Mouse (Mus musculus) stomach, postnatal 0 days (tissue): ENCODE results near the gene Prr23a2. TPM values are rescaled to one million over a fixed set of nuclear protein-coding genes. Genes with fewer than 3 reads are reported as not detected.

Experiments
- ATAC-seq: fragments of 200-750 bp; cut with Nextera tagmentation; 2 replicates; pipeline ENCODE4 v1.8.0; 2017; ENCODE audit not compliant: low FRiP score, low TSS enrichment
- DNase-seq: peaks from one replicate; pipeline ENCODE4 v3.0.0-alpha.2; 2016; ENCODE audit warnings: low spot score
- H3K27ac ChIP-seq: fragments of 300-500 bp; sonication (generic); replicated peaks from 2 replicates; pipeline ENCODE4 v1.5.1; 2014; ENCODE audit warnings: mild to moderate bottlenecking, control low read depth
- H3K27me3 ChIP-seq: fragments of 300-500 bp; sonication (generic); 2 replicates; pipeline ENCODE4 v1.6.1; 2014; ENCODE audit warnings: low read length; ENCODE audit not compliant: control insufficient read depth, insufficient read depth
- H3K36me3 ChIP-seq: fragments of 300-500 bp; sonication (generic); 2 replicates; pipeline ENCODE4 v1.6.1; 2014; ENCODE audit warnings: low read length, mixed read lengths; ENCODE audit not compliant: control insufficient read depth, insufficient read depth
- H3K4me1 ChIP-seq: fragments of 300-500 bp; sonication (generic); replicated peaks from 2 replicates; pipeline ENCODE4 v1.6.1; 2014; ENCODE audit warnings: antibody characterized with exemption; ENCODE audit not compliant: control insufficient read depth, insufficient read depth
- H3K4me2 ChIP-seq: fragments of 300-500 bp; sonication (generic); replicated peaks from 2 replicates; pipeline ENCODE4 v1.6.1; 2014; ENCODE audit warnings: low read depth, mild to moderate bottlenecking, control low read depth, moderate library complexity
- H3K4me3 ChIP-seq: fragments of 300-500 bp; sonication (generic); 2 replicates; pipeline ENCODE4 v1.5.1; 2014; ENCODE audit warnings: low read depth, low read length, control low read depth
- H3K9ac ChIP-seq: fragments of 300-500 bp; sonication (generic); 2 replicates; pipeline ENCODE4 v1.6.1; 2014; ENCODE audit warnings: mild to moderate bottlenecking, low read length, control low read depth, mixed read lengths
- H3K9me3 ChIP-seq: fragments of 300-500 bp; sonication (generic); 2 replicates; pipeline ENCODE4 v1.6.1; 2016; ENCODE audit warnings: low read length; ENCODE audit not compliant: control insufficient read depth
- CTCF ChIP-seq: IDR thresholded peaks from 2 replicates; pipeline ENCODE4 v1.5.1; 2016; ENCODE audit warnings: antibody characterized with exemption, low read depth, mild to moderate bottlenecking, moderate library complexity
- EP300 ChIP-seq: optimal IDR thresholded peaks from 2 replicates; pipeline ENCODE3; 2016; ENCODE audit warnings: antibody characterized with exemption
- WGBS: fragments of 180-500 bp; shearing (Covaris S2); extraction: QIAGEN DNeasy Blood & Tissue Kit; methylation state at CpG from one replicate; pipeline ENCODE4 v1.1.7; 2014; 5-methylcytosine and 5-hydroxymethylcytosine counted together
- polyA plus RNA-seq: library from polyadenylated mRNA; unstranded; fragments of >200 nt; fragmentation: Nextera tagmentation; extraction: Ambion mirVana; gene quantifications from 2 replicates; pipeline ENCODE4 v1.2.1, GENCODE M21; 2015

Prr23a2 gene
- polyA plus RNA-seq, 1 experiment from 2014 or later = not detected

GRCm38 (mm10) chr9:98842117-98842516 lies 14.2 kb upstream of the Prr23a2 start, which contains the start of gene Prr23a1:
Prr23a1 (plus strand) TSS chr9:98842503.
- 52% methylated on average over 21 of the region's 22 CpGs for WGBS
- DNase-seq = no peak
- H3K27ac ChIP-seq = no peak within 1 kb of the TSS

GRCm38 (mm10) chr9:98863463-98863862 lies 7.2 kb downstream of the Prr23a2 start:
- ATAC-seq (no peak), DNase-seq (no peak)
- H3K27ac ChIP-seq = no peak overlapping the region
- no peak overlapping the region for H3K9ac ChIP-seq
- H3K36me3 ChIP-seq = no peaks in the 10 kb centered on the region
- TF ChIP-seq CTCF (peak; percentile 49), EP300 (no peak)
- no peaks in the 10 kb centered on the region for H3K4me1 ChIP-seq
- no peak overlapping the region for H3K4me2 ChIP-seq
- H3K4me3 ChIP-seq = no peak overlapping the region
- H3K9me3 ChIP-seq = no peaks in the 10 kb centered on the region
- 63% methylated on average over 3 of the region's 3 CpGs for WGBS
- H3K27me3 ChIP-seq = no peaks in the 10 kb centered on the region

More at GRCm38 (mm10) chr9:98842117-98842516, 14.2 kb upstream of the Prr23a2 start, which contains the start of gene Prr23a1:
- no peaks in the 10 kb centered on the region for H3K9me3 ChIP-seq
- no peak within 1 kb of the TSS for H3K4me2 ChIP-seq
- H3K9ac ChIP-seq = no peak within 1 kb of the TSS
- TF ChIP-seq CTCF = no peak
- TF ChIP-seq EP300 = no peak
- no peak within 1 kb of the TSS for H3K4me3 ChIP-seq
- H3K4me1 ChIP-seq = no peaks in the 10 kb centered on the region
- no peaks in the 10 kb centered on the region for H3K27me3 ChIP-seq
- ATAC-seq = no peak
- H3K36me3 ChIP-seq = no peaks in the 10 kb centered on the region

GRCm38 (mm10) chr9:98864571-98864970 lies 8.3 kb downstream of the Prr23a2 start, which contains the start of gene Prr23a3:
Prr23a3 (plus strand) TSS chr9:98864767.
- no peak within 1 kb of the TSS for H3K4me3 ChIP-seq
- H3K9ac ChIP-seq = no peak within 1 kb of the TSS
- H3K27ac ChIP-seq = no peak within 1 kb of the TSS
- H3K36me3 ChIP-seq = no peaks in the 10 kb centered on the region
- ATAC-seq = no peak
- 53% methylated on average over 22 of the region's 22 CpGs for WGBS
- TF ChIP-seq CTCF (no peak), EP300 (no peak)
- no peak for DNase-seq
- H3K9me3 ChIP-seq = no peaks in the 10 kb centered on the region
- H3K4me1 ChIP-seq = no peaks in the 10 kb centered on the region
- H3K4me2 ChIP-seq = no peak within 1 kb of the TSS
- H3K27me3 ChIP-seq = no peaks in the 10 kb centered on the region

GRCm38 (mm10) chr9:98901486-98901885 lies 45.2 kb downstream of the Prr23a2 start:
- no peak overlapping the region for H3K27ac ChIP-seq
- DNase-seq (no peak), ATAC-seq (no peak)
- 72% methylated on average over 1 of the region's 1 CpGs for WGBS
- H3K4me1 ChIP-seq = no peaks in the 10 kb centered on the region
- H3K27me3 ChIP-seq = no peaks in the 10 kb centered on the region
- no peak for TF ChIP-seq EP300
- H3K36me3 ChIP-seq = no peaks in the 10 kb centered on the region
- no peak overlapping the region for H3K4me3 ChIP-seq
- no peak overlapping the region for H3K4me2 ChIP-seq
- no peak overlapping the region for H3K9ac ChIP-seq
- H3K9me3 ChIP-seq = peaks cover 4% of the 10 kb centered on the region; the same call in 1 of the 2 replicates

DNA sequence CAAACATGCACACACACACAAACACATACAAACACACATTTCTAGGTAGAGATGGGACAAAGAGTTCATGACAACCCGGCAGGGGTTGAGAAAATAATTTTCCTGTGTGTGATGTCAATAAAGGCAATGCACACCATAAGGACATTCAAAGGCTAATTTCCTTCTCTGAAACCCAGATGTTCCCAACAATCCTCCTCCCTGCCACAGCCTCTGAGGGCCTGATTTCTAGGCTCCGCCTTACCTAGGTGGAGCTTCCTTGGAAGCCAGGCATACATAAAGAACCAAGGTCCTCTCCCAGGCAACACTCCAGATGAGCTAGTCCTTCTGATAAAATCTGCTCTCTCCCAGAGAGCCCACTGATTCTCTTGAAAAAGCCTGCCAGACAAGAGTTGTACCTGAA lies 46.5 kb downstream of the Prr23a2 start, which contains the start of gene 7420426K07Rik:
TSS of gene 7420426K07Rik (plus strand) at position 301 of the 400 bp plus-strand sequence.
- no peaks in the 10 kb centered on the region for H3K9me3 ChIP-seq
- H3K36me3 ChIP-seq = no peaks in the 10 kb centered on the region
- TF ChIP-seq CTCF (no peak), EP300 (no peak)
- ATAC-seq (no peak), DNase-seq (no peak)
- H3K9ac ChIP-seq = no peak within 1 kb of the TSS
- H3K27me3 ChIP-seq = no peaks in the 10 kb centered on the region
- H3K4me3 ChIP-seq = no peak within 1 kb of the TSS
- 89% methylated on average over 2 of the region's 2 CpGs for WGBS
- H3K4me2 ChIP-seq = no peak within 1 kb of the TSS
- H3K4me1 ChIP-seq = no peaks in the 10 kb centered on the region
- H3K27ac ChIP-seq = no peak within 1 kb of the TSS

Other genes with a start within 250 kb of the Prr23a2 start
- gene Prr23a1, start 14.0 kb upstream of the Prr23a2 start, polyA plus RNA-seq = not detected in 2 replicates
- not detected in 2 replicates for gene Prr23a3, start 8.3 kb downstream of the Prr23a2 start, polyA plus RNA-seq
- gene 7420426K07Rik, start 46.6 kb downstream of the Prr23a2 start, polyA plus RNA-seq = not detected in 2 replicates
- gene Foxl2, start 98.8 kb downstream of the Prr23a2 start, polyA plus RNA-seq = 0.02 TPM in 1 of 2 replicates, not detected in the other
- 32.3 and 32.9 TPM in 2 replicates for gene Faim, start 129.9 kb downstream of the Prr23a2 start, polyA plus RNA-seq
- 0.07 and 0.08 TPM in 2 replicates for gene Gm1123, start 179.2 kb downstream of the Prr23a2 start, polyA plus RNA-seq